Mouse (Mus musculus) adrenal gland, adult 2 months (tissue): ENCODE measurements around the gene Rac2. TPM values are rescaled to one million over a fixed set of nuclear protein-coding genes. Genes with fewer than 3 reads are reported as not detected.
A peak's percentile ranks its signal among the peaks of the same experiment; 100 is the strongest.

ENCODE experiments used
- DNase-seq: peaks from one replicate; pipeline ENCODE4 v3.0.0; 2021
- polyA plus RNA-seq: library from polyadenylated mRNA; depleted of rRNA; stranded (reverse); fragments of >200 nt; gene quantifications from 2 replicates; pipeline ENCODE4 v1.2.3, GENCODE M21; 2012; rRNA removed
- total RNA-seq, 2 experiments: library from RNA; stranded (reverse); gene quantifications; 2 replicates each; pipeline ENCODE4 v1.2.3; 2021

Rac2 gene
- total and polyA plus RNA-seq, 3 experiments: 8.1 to 40.2 (median 9.6) TPM

DNA sequence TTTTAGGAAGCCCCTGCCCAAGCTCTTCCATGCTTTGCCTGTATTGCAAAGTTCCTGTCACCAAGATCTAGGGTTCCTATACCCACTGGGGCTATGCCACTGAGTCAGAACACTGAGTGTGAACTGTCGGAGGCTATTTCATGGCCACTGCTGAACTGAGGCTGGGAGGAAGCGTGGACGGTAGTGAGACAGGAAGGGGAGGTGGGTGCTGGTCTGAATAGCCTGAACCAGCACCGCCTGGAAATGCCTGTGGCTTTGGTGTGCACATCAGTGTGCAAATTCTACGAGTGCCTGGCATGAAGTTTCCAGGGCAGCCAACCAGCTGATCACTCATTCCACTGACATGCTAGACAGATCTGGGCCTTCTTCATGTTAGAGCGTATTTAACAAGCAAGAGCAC lies 50.7 kb downstream of the Rac2 start:
- no peak for DNase-seq

DNA sequence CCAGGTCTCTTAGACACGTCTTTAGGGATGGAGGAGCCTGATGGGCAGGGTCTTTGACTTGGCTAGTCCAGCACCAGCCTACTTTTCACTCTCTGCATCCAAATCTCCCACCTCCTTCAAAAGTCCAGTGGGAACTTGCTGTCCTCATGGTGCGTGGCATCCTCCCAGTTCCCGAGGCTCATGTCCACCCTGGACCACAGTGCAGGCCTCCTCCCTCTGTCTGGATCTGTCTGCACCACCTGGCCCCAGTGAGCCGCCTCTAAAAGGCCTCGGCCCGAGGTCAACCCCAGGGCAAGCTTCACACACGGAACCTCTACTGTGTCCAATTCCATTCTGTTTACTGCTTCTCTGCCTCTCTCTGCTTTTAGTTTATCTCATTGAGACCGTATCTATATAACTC lies 51.3 kb downstream of the Rac2 start:
- DNase-seq: no peak

DNA sequence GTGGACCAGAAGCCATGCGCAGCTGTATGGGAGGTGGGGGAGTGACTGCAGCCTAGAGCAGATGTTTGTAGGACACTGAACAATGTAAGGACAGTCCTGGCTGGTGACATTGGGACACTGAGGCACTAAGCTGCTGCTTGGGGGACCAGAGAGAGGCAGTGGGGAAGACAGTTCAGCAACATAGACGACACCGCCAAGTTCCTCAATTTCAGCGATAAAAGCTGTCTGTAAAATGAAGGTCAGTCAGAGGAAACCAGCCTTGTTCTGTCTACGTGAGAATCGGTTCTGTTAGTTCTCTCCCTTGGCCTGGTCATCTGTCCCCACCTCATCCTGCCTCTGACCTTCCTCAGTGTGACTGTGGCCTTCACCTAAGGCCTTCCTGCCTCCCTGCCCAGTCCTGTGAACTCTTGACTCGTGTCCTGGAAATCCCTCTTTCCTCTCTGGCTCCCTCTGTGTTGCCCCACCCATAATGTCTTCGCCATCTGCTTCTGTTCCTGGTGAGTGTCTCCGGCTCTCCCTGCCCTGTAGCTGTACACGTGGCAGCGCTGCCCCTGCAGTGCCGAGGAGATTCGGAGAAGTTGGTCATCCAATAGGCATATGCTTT lies 52.4 kb downstream of the Rac2 start:
- DNase-seq: peak; percentile 75

DNA sequence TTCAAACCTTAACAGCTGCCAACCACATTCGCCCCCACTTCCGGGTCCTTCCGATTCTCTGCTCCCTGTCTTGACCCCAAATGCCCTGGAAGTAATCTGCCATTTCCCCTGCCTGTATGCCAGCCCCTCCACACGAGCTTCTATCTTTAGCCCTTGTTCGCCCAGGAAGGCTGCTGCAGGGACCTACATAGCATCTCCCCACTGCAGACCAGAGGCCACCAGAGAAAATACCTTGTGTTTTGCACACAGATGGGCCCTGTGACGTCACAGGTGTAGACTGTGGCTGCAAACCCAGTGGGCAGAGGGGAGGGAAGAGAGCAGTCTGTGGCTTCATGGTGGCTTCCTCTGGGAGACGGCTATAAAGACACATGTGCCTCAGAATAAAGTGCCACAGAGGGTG lies 54.4 kb downstream of the Rac2 start:
- DNase-seq: no peak

DNA sequence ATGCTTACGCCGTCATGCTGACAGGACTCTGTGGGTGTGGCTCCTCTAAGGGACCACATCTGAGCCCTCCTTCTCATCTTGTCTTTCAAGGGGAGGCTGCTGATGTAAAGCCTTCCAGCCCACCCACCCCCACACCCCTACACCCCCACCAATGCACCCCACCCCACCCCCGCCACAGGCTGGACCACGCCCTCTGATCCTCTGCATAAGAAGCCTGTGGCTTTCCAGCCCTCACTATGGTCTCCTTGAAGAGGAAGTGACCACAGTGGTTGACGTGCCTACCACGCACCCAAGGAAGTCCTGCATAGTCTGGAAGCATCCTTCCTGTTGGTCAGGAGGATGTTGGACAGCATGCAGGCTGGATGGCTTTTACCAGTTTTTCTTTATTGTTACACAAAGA lies 56.8 kb downstream of the Rac2 start:
- no peak for DNase-seq

DNA sequence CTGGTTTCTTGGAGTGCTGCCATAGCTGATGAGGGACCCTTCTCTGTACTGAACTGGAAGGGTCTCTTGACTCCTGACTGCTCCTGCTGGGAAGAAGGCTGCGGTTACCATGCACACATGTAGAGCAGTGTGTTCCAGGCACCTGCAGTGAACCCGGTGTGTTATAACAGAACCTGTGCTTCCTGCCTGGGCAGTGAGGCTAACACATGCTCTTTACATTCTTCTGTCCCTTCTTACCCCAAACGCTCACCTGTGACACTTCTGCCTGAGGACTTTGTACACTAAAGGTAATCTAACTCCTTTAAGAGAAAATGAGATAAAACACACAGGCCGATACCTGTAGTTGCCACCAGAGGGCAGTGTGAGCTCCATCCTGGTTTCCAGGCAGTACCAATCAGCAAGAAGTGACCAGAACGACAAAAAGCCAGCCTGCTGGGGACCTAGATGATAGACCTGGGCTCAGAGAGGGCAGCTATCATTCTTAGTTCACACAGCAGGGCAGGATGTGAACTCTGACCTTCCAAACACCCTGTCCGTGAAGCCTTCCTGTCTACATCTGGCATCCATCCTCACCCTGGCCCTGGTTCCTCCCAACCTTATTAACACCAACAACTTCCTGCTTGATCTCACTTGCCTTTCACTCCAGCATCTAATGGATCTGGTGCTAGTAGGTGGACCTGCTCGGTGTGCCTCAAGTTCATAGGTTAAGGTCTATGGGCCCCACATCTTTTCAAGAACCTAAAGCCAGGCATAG lies 58.0 kb downstream of the Rac2 start:
- DNase-seq: peak; percentile 79

DNA sequence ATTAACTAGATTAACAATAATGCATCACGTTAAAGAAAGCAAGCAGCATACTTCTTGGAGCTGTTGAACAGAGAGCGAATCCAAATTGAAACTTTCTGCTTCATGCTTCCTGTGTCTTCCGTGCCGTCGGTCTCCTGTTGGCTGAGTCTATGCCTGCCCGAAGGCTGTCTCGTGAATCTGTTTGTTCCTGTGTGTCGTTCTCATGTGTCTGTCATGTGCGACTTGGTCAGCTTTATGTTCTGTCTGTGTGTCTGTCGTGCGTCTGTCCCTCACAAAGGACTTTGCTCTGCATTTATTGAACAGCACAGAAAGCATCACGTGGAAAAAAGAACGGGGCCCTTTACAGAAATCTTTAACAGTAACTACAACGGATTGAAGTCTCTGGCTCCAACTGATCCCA lies 59.6 kb downstream of the Rac2 start:
- no peak for DNase-seq

DNA sequence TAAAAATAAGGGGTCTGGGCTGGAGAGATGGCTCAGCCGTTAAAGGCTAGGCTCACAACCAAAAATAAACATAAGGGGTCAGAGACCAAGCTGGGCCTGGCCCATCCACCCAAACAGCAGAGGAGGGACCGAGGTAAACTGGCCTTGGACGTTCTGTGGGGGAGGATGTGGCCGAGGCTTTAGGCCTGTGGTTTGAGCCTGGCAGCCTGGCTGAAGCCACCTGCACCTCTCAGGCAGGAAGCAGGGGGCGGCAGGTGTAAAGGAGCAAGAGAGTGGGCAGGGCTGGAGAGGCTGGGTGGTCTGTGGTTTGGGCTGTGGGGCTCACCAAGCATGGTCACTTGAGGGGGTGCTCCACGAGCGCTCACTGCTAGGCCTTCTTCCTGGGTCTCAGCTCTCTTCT lies 60.6 kb downstream of the Rac2 start:
- no peak for DNase-seq

DNA sequence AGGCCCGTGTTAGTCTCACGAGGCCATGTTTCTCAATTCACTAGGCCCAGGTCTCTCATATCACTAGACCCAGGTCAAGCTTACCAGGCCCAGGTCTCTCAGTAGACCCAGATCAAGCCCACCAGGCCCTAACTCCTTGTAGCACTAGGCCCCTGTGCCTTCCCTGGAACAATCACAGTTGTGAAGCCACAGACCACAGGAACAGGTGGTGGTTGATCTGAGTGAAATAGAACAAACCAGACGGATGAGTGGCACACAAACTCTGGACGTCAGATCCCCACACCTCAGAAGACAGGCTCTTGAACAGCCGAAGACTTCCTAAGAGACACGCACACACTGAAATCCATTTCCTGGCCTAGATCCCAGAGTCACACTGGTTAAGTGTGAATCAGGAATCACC lies 61.8 kb downstream of the Rac2 start:
- DNase-seq: no peak

DNA sequence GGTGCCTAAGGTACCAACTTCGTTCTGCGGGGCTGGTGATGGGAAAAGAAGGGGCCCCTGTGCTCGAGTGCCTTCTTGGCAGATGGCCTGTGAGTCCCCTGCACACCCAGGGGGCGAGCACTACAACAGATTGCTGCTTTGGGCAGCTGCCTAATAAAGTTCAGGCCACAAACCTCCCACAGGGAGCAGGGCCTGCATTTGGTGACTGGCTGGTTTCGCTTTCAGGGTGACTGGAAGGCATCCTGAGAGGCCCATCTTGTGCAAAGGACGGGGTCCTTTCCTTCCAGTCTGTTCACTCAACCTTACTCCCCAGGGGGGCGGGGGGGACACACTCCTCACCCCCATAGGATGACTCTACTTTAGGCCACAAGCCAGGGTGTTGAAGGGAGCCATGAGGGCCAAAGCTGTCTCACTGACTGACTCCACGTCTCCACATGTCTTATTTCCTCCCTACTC lies 62.4 kb downstream of the Rac2 start:
- DNase-seq: no peak

DNA sequence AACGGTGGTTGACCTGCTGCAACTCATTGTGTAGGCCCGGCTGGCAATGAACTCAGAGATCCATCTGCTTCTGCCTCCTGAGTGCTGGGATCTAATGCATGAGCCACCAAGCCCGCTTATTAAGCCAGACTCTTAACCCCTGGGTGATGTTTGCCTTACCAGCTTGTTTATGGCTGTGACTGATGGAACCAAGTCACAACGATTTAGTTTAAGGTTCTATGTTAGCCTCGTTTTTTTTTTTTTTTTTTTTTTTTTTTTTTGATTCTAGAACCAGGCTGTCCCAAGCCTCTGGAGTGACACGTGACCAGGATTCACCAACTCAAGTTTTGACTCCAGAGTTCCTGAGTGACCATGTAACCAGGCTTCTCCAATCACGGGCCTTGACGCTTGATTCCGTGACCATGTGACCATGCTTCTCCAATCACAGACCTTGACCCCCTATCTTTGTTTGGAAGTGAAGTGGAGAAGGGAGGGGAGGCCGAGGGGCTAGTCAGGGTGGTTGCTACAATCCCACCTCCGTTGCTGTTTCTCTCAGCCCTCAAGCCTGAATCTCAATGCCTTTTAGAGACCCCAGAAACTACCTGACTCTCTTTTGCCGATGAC lies 63.2 kb downstream of the Rac2 start:
- no peak for DNase-seq

Other genes starting within 250 kb of the Rac2 start
- 10 to 100 TPM in 1 of 2 experiments, 1 to 10 TPM in 1; 4.6 to 13.8 TPM for gene Csf2rb, start 247.0 kb downstream of the Rac2 start, total RNA-seq
- gene Csf2rb, start 247.0 kb downstream of the Rac2 start, polyA plus RNA-seq: 8.9 and 9.3 TPM in 2 replicates
- gene Tex33, start 176.9 kb downstream of the Rac2 start, total RNA-seq: not detected
- not detected in 2 replicates for gene Tex33, start 176.9 kb downstream of the Rac2 start, polyA plus RNA-seq
- gene Tst, start 166.9 kb downstream of the Rac2 start, total RNA-seq: 100 to 1,000 TPM; 218 to 366 TPM
- gene Tst, start 166.9 kb downstream of the Rac2 start, polyA plus RNA-seq: 391 and 410 TPM in 2 replicates
- 10 to 100 TPM; 59.0 to 63.2 TPM for gene Mpst, start 166.4 kb downstream of the Rac2 start, total RNA-seq
- 342 and 389 TPM in 2 replicates for gene Mpst, start 166.4 kb downstream of the Rac2 start, polyA plus RNA-seq
- 100 to 1,000 TPM in 1 of 2 experiments, 10 to 100 TPM in 1; 81.6 to 102 TPM for gene Kctd17, start 144.2 kb downstream of the Rac2 start, total RNA-seq
- gene Kctd17, start 144.2 kb downstream of the Rac2 start, polyA plus RNA-seq: 344 and 374 TPM in 2 replicates
- gene Tmprss6, start 104.1 kb downstream of the Rac2 start, total RNA-seq: 1 to 10 TPM in 1 of 2 experiments, under 1 TPM in 1; 0.59 to 3.3 TPM
- 3.5 and 4.7 TPM in 2 replicates for gene Tmprss6, start 104.1 kb downstream of the Rac2 start, polyA plus RNA-seq
- gene Il2rb, start 77.5 kb downstream of the Rac2 start, total RNA-seq: 1 to 10 TPM; 1.3 to 1.5 TPM
- gene Il2rb, start 77.5 kb downstream of the Rac2 start, polyA plus RNA-seq: 3.8 and 4.9 TPM in 2 replicates
- gene C1qtnf6, start 41.4 kb downstream of the Rac2 start, total RNA-seq: 10 to 100 TPM; 16.9 to 30.1 TPM
- 63.2 and 92.2 TPM in 2 replicates for gene C1qtnf6, start 41.4 kb downstream of the Rac2 start, polyA plus RNA-seq
- gene Sstr3, start 28.1 kb downstream of the Rac2 start, total RNA-seq: 1 to 10 TPM in 1 of 2 experiments, under 1 TPM in 1; 0.43 to 1.6 TPM
- gene Sstr3, start 28.1 kb downstream of the Rac2 start, polyA plus RNA-seq: 0.16 and 0.93 TPM in 2 replicates
- gene Cyth4, start 24.3 kb upstream of the Rac2 start, total RNA-seq: 10 to 100 TPM in 1 of 2 experiments, 1 to 10 TPM in 1; 7.2 to 12.7 TPM
- 13.8 and 16.2 TPM in 2 replicates for gene Cyth4, start 24.3 kb upstream of the Rac2 start, polyA plus RNA-seq
- gene Elfn2, start 146.0 kb upstream of the Rac2 start, total RNA-seq: 1 to 10 TPM; 3.2 to 3.6 TPM
- 1.7 and 2.3 TPM in 2 replicates for gene Elfn2, start 146.0 kb upstream of the Rac2 start, polyA plus RNA-seq
- 10 to 100 TPM in 1 of 2 experiments, 1 to 10 TPM in 1; 8.7 to 18.1 TPM for gene Mfng, start 200.7 kb upstream of the Rac2 start, total RNA-seq
- gene Mfng, start 200.7 kb upstream of the Rac2 start, polyA plus RNA-seq: 46.7 and 61.0 TPM in 2 replicates
- 10 to 100 TPM in 1 of 2 experiments, 1 to 10 TPM in 1; 4.9 to 10.9 TPM for gene Card10, start 230.3 kb upstream of the Rac2 start, total RNA-seq
- gene Card10, start 230.3 kb upstream of the Rac2 start, polyA plus RNA-seq: 18.1 and 26.5 TPM in 2 replicates